Mouse (Mus musculus): ENCODE data around the gene Gm20388. TPM values are rescaled to one million over a fixed set of nuclear protein-coding genes. Genes with fewer than 3 reads are reported as not detected.

Gene Gm20388
- total and polyA plus RNA-seq, 3 experiments, result 0.02 to 0.05 TPM; not detected in 1

GRCm38 (mm10) chr8:121301978-121302649 lies 1391.5 kb downstream of the Gm20388 start:
- H3K36me3 ChIP-seq (replicated peaks), result no peaks in the 10 kb centered on the region
- TF ChIP-seq POLR2AphosphoS5 (IDR thresholded peaks at IDR 0.05; ENCODE audit: insufficient replicate concordance, low read depth, low read length) (no peak), TAL1 (conservative IDR thresholded peaks at IDR 0.05; ENCODE audit: low read depth, low read length) (no peak), CTCF (IDR thresholded peaks at IDR 0.05; ENCODE audit: low read depth, low read length) (no peak), GATA2 (IDR thresholded peaks at IDR 0.05; ENCODE audit: borderline replicate concordance, low read depth, low read length) (no peak), GATA1 (IDR thresholded peaks at IDR 0.05; ENCODE audit: borderline replicate concordance, low read length) (no peak)
- DNase-seq (ENCODE audit: low spot score) (no peak), ATAC-seq (ENCODE audit: extremely low read depth, insufficient number of reproducible peaks, low FRiP score, poor library complexity, severe bottlenecking) (no peak)
- no peaks in the 10 kb centered on the region for H3K4me1 ChIP-seq (ENCODE audit: insufficient read depth, low read depth, low read length)
- peaks cover 94% of the 10 kb centered on the region for H3K9me3 ChIP-seq (replicated peaks)
- no peak overlapping the region for H3K4me3 ChIP-seq (ENCODE audit: low read depth, low read length)
- H3K27me3 ChIP-seq (ENCODE audit: insufficient read depth, low read length), result no peaks in the 10 kb centered on the region

GRCm38 (mm10) chr8:121307723-121308122 lies 1397.1 kb downstream of the Gm20388 start:
- no peak for TF ChIP-seq POLR2AphosphoS5 (IDR thresholded peaks at IDR 0.05; ENCODE audit: insufficient replicate concordance, low read depth, low read length)
- no peak for TF ChIP-seq CTCF (IDR thresholded peaks at IDR 0.05; ENCODE audit: low read depth, low read length)
- TF ChIP-seq TAL1 (conservative IDR thresholded peaks at IDR 0.05; ENCODE audit: low read depth, low read length), result no peak
- TF ChIP-seq GATA1 (IDR thresholded peaks at IDR 0.05; ENCODE audit: borderline replicate concordance, low read length), result no peak
- TF ChIP-seq GATA2 (IDR thresholded peaks at IDR 0.05; ENCODE audit: borderline replicate concordance, low read depth, low read length), result no peak
- H3K4me3 ChIP-seq (ENCODE audit: low read depth, low read length), result no peak overlapping the region
- no peaks in the 10 kb centered on the region for H3K36me3 ChIP-seq (replicated peaks)
- ATAC-seq (ENCODE audit: extremely low read depth, insufficient number of reproducible peaks, low FRiP score, poor library complexity, severe bottlenecking) (no peak), DNase-seq (ENCODE audit: low spot score) (no peak)
- H3K9me3 ChIP-seq (replicated peaks), result peaks cover 93% of the 10 kb centered on the region
- H3K27me3 ChIP-seq (ENCODE audit: insufficient read depth, low read length), result no peaks in the 10 kb centered on the region
- H3K4me1 ChIP-seq (ENCODE audit: insufficient read depth, low read depth, low read length), result no peaks in the 10 kb centered on the region

GRCm38 (mm10) chr8:121310976-121311819 lies 1400.6 kb downstream of the Gm20388 start:
- DNase-seq (ENCODE audit: low spot score), result no peak
- no peak for TF ChIP-seq CTCF (IDR thresholded peaks at IDR 0.05; ENCODE audit: low read depth, low read length)
- no peak for TF ChIP-seq TAL1 (conservative IDR thresholded peaks at IDR 0.05; ENCODE audit: low read depth, low read length)
- no peak for TF ChIP-seq GATA1 (IDR thresholded peaks at IDR 0.05; ENCODE audit: borderline replicate concordance, low read length)
- TF ChIP-seq POLR2AphosphoS5 (IDR thresholded peaks at IDR 0.05; ENCODE audit: insufficient replicate concordance, low read depth, low read length), result no peak
- no peak for TF ChIP-seq GATA2 (IDR thresholded peaks at IDR 0.05; ENCODE audit: borderline replicate concordance, low read depth, low read length)
- H3K27me3 ChIP-seq (ENCODE audit: insufficient read depth, low read length), result no peaks in the 10 kb centered on the region

GRCm38 (mm10) chr8:121313458-121313857 lies 1402.8 kb downstream of the Gm20388 start:
- no peak for ATAC-seq (ENCODE audit: extremely low read depth, insufficient number of reproducible peaks, low FRiP score, poor library complexity, severe bottlenecking)
- Histone ChIP-seq H3K36me3 (replicated peaks) (no peaks in the 10 kb centered on the region), H3K4me3 (ENCODE audit: low read depth, low read length) (no peak overlapping the region), H3K27me3 (ENCODE audit: insufficient read depth, low read length) (no peaks in the 10 kb centered on the region), H3K4me1 (ENCODE audit: insufficient read depth, low read depth, low read length) (no peaks in the 10 kb centered on the region), H3K9me3 (replicated peaks) (peaks cover 94% of the 10 kb centered on the region)
- TF ChIP-seq TAL1 (conservative IDR thresholded peaks at IDR 0.05; ENCODE audit: low read depth, low read length), result no peak
- no peak for TF ChIP-seq GATA1 (IDR thresholded peaks at IDR 0.05; ENCODE audit: borderline replicate concordance, low read length)
- TF ChIP-seq POLR2AphosphoS5 (IDR thresholded peaks at IDR 0.05; ENCODE audit: insufficient replicate concordance, low read depth, low read length), result no peak
- TF ChIP-seq GATA2 (IDR thresholded peaks at IDR 0.05; ENCODE audit: borderline replicate concordance, low read depth, low read length), result no peak
- TF ChIP-seq CTCF (IDR thresholded peaks at IDR 0.05; ENCODE audit: low read depth, low read length), result no peak
- DNase-seq (ENCODE audit: low spot score), result no peak

More at GRCm38 (mm10) chr8:121310976-121311819, 1400.6 kb downstream of the Gm20388 start:
- Histone ChIP-seq H3K4me1 (ENCODE audit: insufficient read depth, low read depth, low read length) (no peaks in the 10 kb centered on the region), H3K9me3 (replicated peaks) (peaks cover 95% of the 10 kb centered on the region), H3K4me3 (ENCODE audit: low read depth, low read length) (no peak overlapping the region), H3K36me3 (replicated peaks) (no peaks in the 10 kb centered on the region)
- no peak for ATAC-seq (ENCODE audit: extremely low read depth, insufficient number of reproducible peaks, low FRiP score, poor library complexity, severe bottlenecking)

- Histone ChIP-seq H3K27me3 (ENCODE audit: insufficient read depth, low read length) (no peaks in the 10 kb centered on the region), H3K4me3 (ENCODE audit: low read depth, low read length) (no peak overlapping the region), H3K36me3 (replicated peaks) (no peaks in the 10 kb centered on the region), H3K4me1 (ENCODE audit: insufficient read depth, low read depth, low read length) (no peaks in the 10 kb centered on the region), H3K9me3 (replicated peaks) (peaks cover 90% of the 10 kb centered on the region)
- no peak for ATAC-seq (ENCODE audit: extremely low read depth, insufficient number of reproducible peaks, low FRiP score, poor library complexity, severe bottlenecking)
- TF ChIP-seq GATA1 (IDR thresholded peaks at IDR 0.05; ENCODE audit: borderline replicate concordance, low read length) (no peak), GATA2 (IDR thresholded peaks at IDR 0.05; ENCODE audit: borderline replicate concordance, low read depth, low read length) (no peak), POLR2AphosphoS5 (IDR thresholded peaks at IDR 0.05; ENCODE audit: insufficient replicate concordance, low read depth, low read length) (no peak)
- DNase-seq (ENCODE audit: low spot score), result no peak
Measured at GRCm38 (mm10) chr8:121314036-121314435, 1403.4 kb downstream of the Gm20388 start.

GRCm38 (mm10) chr8:121315569-121315968 lies 1404.9 kb downstream of the Gm20388 start:
- Histone ChIP-seq H3K36me3 (replicated peaks) (no peaks in the 10 kb centered on the region), H3K4me3 (ENCODE audit: low read depth, low read length) (no peak overlapping the region), H3K27me3 (ENCODE audit: insufficient read depth, low read length) (no peaks in the 10 kb centered on the region), H3K4me1 (ENCODE audit: insufficient read depth, low read depth, low read length) (no peaks in the 10 kb centered on the region), H3K9me3 (replicated peaks) (peaks cover 92% of the 10 kb centered on the region)
- DNase-seq (ENCODE audit: low spot score), result no peak
- no peak for TF ChIP-seq CTCF (IDR thresholded peaks at IDR 0.05; ENCODE audit: low read depth, low read length)
- TF ChIP-seq GATA1 (IDR thresholded peaks at IDR 0.05; ENCODE audit: borderline replicate concordance, low read length), result no peak
- TF ChIP-seq POLR2AphosphoS5 (IDR thresholded peaks at IDR 0.05; ENCODE audit: insufficient replicate concordance, low read depth, low read length), result no peak
- TF ChIP-seq TAL1 (conservative IDR thresholded peaks at IDR 0.05; ENCODE audit: low read depth, low read length), result no peak
- no peak for TF ChIP-seq GATA2 (IDR thresholded peaks at IDR 0.05; ENCODE audit: borderline replicate concordance, low read depth, low read length)
- ATAC-seq (ENCODE audit: extremely low read depth, insufficient number of reproducible peaks, low FRiP score, poor library complexity, severe bottlenecking), result no peak

Measured in G1E (cell line).